Mouse (Mus musculus): ENCODE results near the gene BC055324. TPM values are rescaled to one million over a fixed set of nuclear protein-coding genes. Genes with fewer than 3 reads are reported as not detected.

BC055324 gene
- polyA plus RNA-seq (2017; shearing (Covaris generic)) = 4.3 TPM

GRCm38 (mm10) chr1:163994721-163995608 is at the start of gene BC055324, which contains the start of gene Mettl18:
Gene BC055324, minus strand, starts transcription at chr1:163994796.
Gene Mettl18, plus strand, starts transcription at chr1:163994889.

GRCm38 (mm10) chr1:163928846-163929245 is 65.8 kb downstream of the BC055324 start, which contains the start of gene Scyl3:
Gene Scyl3, plus strand, starts transcription at chr1:163929100.

Other genes starting within 250 kb of the BC055324 start
- gene Kifap3, start 215.2 kb downstream of the BC055324 start, polyA plus RNA-seq (2017; shearing (Covaris generic)) = 7.0 TPM
- 46.9 TPM for gene Scyl3, start 65.7 kb downstream of the BC055324 start, polyA plus RNA-seq (2017; shearing (Covaris generic))
- 25.6 TPM for gene Mettl18, start 93 bp upstream of the BC055324 start, polyA plus RNA-seq (2017; shearing (Covaris generic))
- 0.43 TPM for gene Sele, start 53.4 kb upstream of the BC055324 start, polyA plus RNA-seq (2017; shearing (Covaris generic))
- gene Sell, start 67.2 kb upstream of the BC055324 start, polyA plus RNA-seq (2017; shearing (Covaris generic)) = 649 TPM
- gene Selp, start 120.5 kb upstream of the BC055324 start, polyA plus RNA-seq (2017; shearing (Covaris generic)) = 2.3 TPM
- gene F5, start 157.0 kb upstream of the BC055324 start, polyA plus RNA-seq (2017; shearing (Covaris generic)) = not detected